Mouse (Mus musculus) intestine, embryonic 16.5 days (tissue): ENCODE measurements around the gene Mn1. TPM values are rescaled to one million over a fixed set of nuclear protein-coding genes. Genes with fewer than 3 reads are reported as not detected.

Experiments
- polyA plus RNA-seq: library from polyadenylated mRNA; unstranded; fragments of >200 nt; fragmentation: Nextera tagmentation; extraction: Ambion mirVana; gene quantifications from 2 replicates; pipeline ENCODE4 v1.2.1, GENCODE M21; 2015

The Mn1 gene
- polyA plus RNA-seq, 1 experiment from 2014 or later, result 7.4 TPM

Other genes with a start within 250 kb of the Mn1 start
- gene Pitpnb, start 86.6 kb upstream of the Mn1 start, polyA plus RNA-seq, result 89.2 and 90.9 TPM in 2 replicates